Mouse (Mus musculus) layer of hippocampus, adult 18-20 months (tissue): ENCODE measurements at regions not wholly inside any gene's neighbourhood (a gene's known extent, or its start where the extent isn't known, plus 50 kb on each side); places are given as distances from the start of the nearest gene placed in this dataset.
A peak's percentile ranks its signal among the peaks of the same experiment; 100 is the strongest.

ENCODE experiments used
- DNase-seq, 2 experiments: peaks; one replicate each; pipeline ENCODE4 v3.0.0; 2022; ENCODE audit warnings: low spot score in 2 of 2

- peak in 1 of 2 experiments; percentile 11 for DNase-seq
Measured at GRCm38 (mm10) chr13:39823346-39823954, 537.8 kb downstream of the Ofcc1 start.

GRCm38 (mm10) chr13:39774554-39774953 is 586.7 kb downstream of the Ofcc1 start:
- DNase-seq = no peak

- DNase-seq = peak in 1 of 2 experiments; percentile 7
Measured at GRCm38 (mm10) chr13:39774111-39774510, 587.1 kb downstream of the Ofcc1 start.

GRCm38 (mm10) chr13:39769228-39769627 is 592.0 kb downstream of the Ofcc1 start:
- no peak for DNase-seq

- DNase-seq = no peak
Measured at GRCm38 (mm10) chr13:39766897-39767296, 594.4 kb downstream of the Ofcc1 start.
